Mouse (Mus musculus): ENCODE data around the gene Lhx6. TPM values are rescaled to one million over a fixed set of nuclear protein-coding genes. Genes with fewer than 3 reads are reported as not detected.

The Lhx6 gene
- polyA plus RNA-seq, 1 experiment from 2014 or later, result 3.0 TPM

- H3K4me2 ChIP-seq (replicated peaks; ENCODE audit: low read depth, low read length), result no peak overlapping the region
- H3K27me3 ChIP-seq (ENCODE audit: control insufficient read depth, insufficient read depth, low read length), result no peaks in the 10 kb centered on the region
- no peak for ATAC-seq (ENCODE audit: low FRiP score, low TSS enrichment)
- H3K36me3 ChIP-seq (ENCODE audit: control insufficient read depth, insufficient read depth, low read length), result no peaks in the 10 kb centered on the region
- H3K4me3 ChIP-seq (ENCODE audit: low read length), result no peak overlapping the region
- no peaks in the 10 kb centered on the region for H3K9me3 ChIP-seq (ENCODE audit: control insufficient read depth, low read length)
- H3K9ac ChIP-seq (ENCODE audit: low read depth, low read length), result no peak overlapping the region
- WGBS, result 64% methylated on average over 3 of the region's 3 CpGs
- H3K27ac ChIP-seq (ENCODE audit: low read depth, low read length), result no peak overlapping the region
- peaks cover 4% of the 10 kb centered on the region for H3K4me1 ChIP-seq (ENCODE audit: control insufficient read depth, insufficient read depth, low read length)
Measured at GRCm38 (mm10) chr2:36053249-36053648, 52.0 kb downstream of the Lhx6 start.

- ATAC-seq (ENCODE audit: low FRiP score, low TSS enrichment), result peak; percentile 47
- H3K4me1 ChIP-seq (ENCODE audit: control insufficient read depth, insufficient read depth, low read length), result peaks cover 8% of the 10 kb centered on the region
- WGBS, result 39% methylated on average over 10 of the region's 10 CpGs
- no peaks in the 10 kb centered on the region for H3K27me3 ChIP-seq (ENCODE audit: control insufficient read depth, insufficient read depth, low read length)
- no peaks in the 10 kb centered on the region; the same call in 1 of the 2 replicates for H3K36me3 ChIP-seq (ENCODE audit: control insufficient read depth, insufficient read depth, low read length)
- peak overlapping the region; percentile 74 for H3K4me2 ChIP-seq (replicated peaks; ENCODE audit: low read depth, low read length)
- H3K9ac ChIP-seq (ENCODE audit: low read depth, low read length), result no peak overlapping the region
- peak overlapping the region; percentile 89 for H3K4me3 ChIP-seq (ENCODE audit: low read length)
- no peak overlapping the region for H3K27ac ChIP-seq (ENCODE audit: low read depth, low read length)
- H3K9me3 ChIP-seq (ENCODE audit: control insufficient read depth, low read length), result no peaks in the 10 kb centered on the region
Measured at GRCm38 (mm10) chr2:36049567-36049954, 55.6 kb downstream of the Lhx6 start.

- H3K4me1 ChIP-seq (ENCODE audit: control insufficient read depth, insufficient read depth, low read length), result peaks cover 8% of the 10 kb centered on the region
- peaks cover 6% of the 10 kb centered on the region for H3K36me3 ChIP-seq (ENCODE audit: control insufficient read depth, insufficient read depth, low read length)
- H3K27ac ChIP-seq (ENCODE audit: low read depth, low read length), result peak within 1 kb of the TSS; percentile 24; the same call in 1 of the 2 replicates
- WGBS, result under 1% methylated on average over 44 of the region's 44 CpGs
- peak within 1 kb of the TSS; percentile 74 for H3K4me2 ChIP-seq (replicated peaks; ENCODE audit: low read depth, low read length)
- peak; percentile 98 for ATAC-seq (ENCODE audit: low FRiP score, low TSS enrichment)
- H3K9me3 ChIP-seq (ENCODE audit: control insufficient read depth, low read length), result no peaks in the 10 kb centered on the region
- no peaks in the 10 kb centered on the region for H3K27me3 ChIP-seq (ENCODE audit: control insufficient read depth, insufficient read depth, low read length)
- peak within 1 kb of the TSS; percentile 85 for H3K9ac ChIP-seq (ENCODE audit: low read depth, low read length)
- peak within 1 kb of the TSS; percentile 89 for H3K4me3 ChIP-seq (ENCODE audit: low read length)
Measured at GRCm38 (mm10) chr2:36048748-36049566, 56.3 kb downstream of the Lhx6 start, which contains the start of the genes Ndufa8 and Morn5. Gene Ndufa8 (minus strand): TSS chr2:36049406. Gene Morn5 (plus strand): TSS chr2:36049458.

- Histone ChIP-seq H3K9me3 (ENCODE audit: control insufficient read depth, low read length) (no peaks in the 10 kb centered on the region), H3K27ac (ENCODE audit: low read depth, low read length) (no peak overlapping the region), H3K4me1 (ENCODE audit: control insufficient read depth, insufficient read depth, low read length) (peaks cover 8% of the 10 kb centered on the region), H3K4me2 (replicated peaks; ENCODE audit: low read depth, low read length) (peak overlapping the region; percentile 74), H3K9ac (ENCODE audit: low read depth, low read length) (peak overlapping the region; percentile 85; the same call in 1 of the 2 replicates), H3K4me3 (ENCODE audit: low read length) (peak overlapping the region; percentile 89), H3K27me3 (ENCODE audit: control insufficient read depth, insufficient read depth, low read length) (no peaks in the 10 kb centered on the region), H3K36me3 (ENCODE audit: control insufficient read depth, insufficient read depth, low read length) (peaks cover 14% of the 10 kb centered on the region)
- 72% methylated on average over 8 of the region's 8 CpGs for WGBS
- no peak for ATAC-seq (ENCODE audit: low FRiP score, low TSS enrichment)
Measured at GRCm38 (mm10) chr2:36048164-36048563, 57.0 kb downstream of the Lhx6 start.

GRCm38 (mm10) chr2:36040872-36041271 lies 64.3 kb downstream of the Lhx6 start:
- Histone ChIP-seq H3K27ac (ENCODE audit: low read depth, low read length) (no peak overlapping the region), H3K4me3 (ENCODE audit: low read length) (no peak overlapping the region), H3K9ac (ENCODE audit: low read depth, low read length) (no peak overlapping the region), H3K4me2 (replicated peaks; ENCODE audit: low read depth, low read length) (no peak overlapping the region), H3K4me1 (ENCODE audit: control insufficient read depth, insufficient read depth, low read length) (0 out of 2 replicates have a peak, but pooled peaks cover 8% of the 10 kb centered on the region), H3K27me3 (ENCODE audit: control insufficient read depth, insufficient read depth, low read length) (no peaks in the 10 kb centered on the region), H3K36me3 (ENCODE audit: control insufficient read depth, insufficient read depth, low read length) (peaks cover 50% of the 10 kb centered on the region), H3K9me3 (ENCODE audit: control insufficient read depth, low read length) (no peaks in the 10 kb centered on the region)
- no peak for ATAC-seq (ENCODE audit: low FRiP score, low TSS enrichment)
- WGBS, result 61% methylated on average over 1 of the region's 1 CpGs

GRCm38 (mm10) chr2:36039297-36039985 lies 65.8 kb downstream of the Lhx6 start:
- Histone ChIP-seq H3K36me3 (ENCODE audit: control insufficient read depth, insufficient read depth, low read length) (peaks cover 56% of the 10 kb centered on the region), H3K27me3 (ENCODE audit: control insufficient read depth, insufficient read depth, low read length) (no peaks in the 10 kb centered on the region), H3K4me2 (replicated peaks; ENCODE audit: low read depth, low read length) (no peak overlapping the region), H3K4me3 (ENCODE audit: low read length) (no peak overlapping the region), H3K9ac (ENCODE audit: low read depth, low read length) (no peak overlapping the region), H3K9me3 (ENCODE audit: control insufficient read depth, low read length) (no peaks in the 10 kb centered on the region), H3K27ac (ENCODE audit: low read depth, low read length) (no peak overlapping the region), H3K4me1 (ENCODE audit: control insufficient read depth, insufficient read depth, low read length) (0 out of 2 replicates have a peak, but pooled peaks cover 8% of the 10 kb centered on the region)
- ATAC-seq (ENCODE audit: low FRiP score, low TSS enrichment), result no peak
- WGBS, result 78% methylated on average over 7 of the region's 7 CpGs

GRCm38 (mm10) chr2:36035413-36036081 lies 69.7 kb downstream of the Lhx6 start:
- Histone ChIP-seq H3K4me1 (ENCODE audit: control insufficient read depth, insufficient read depth, low read length) (0 out of 2 replicates have a peak, but pooled peaks cover 2% of the 10 kb centered on the region), H3K36me3 (ENCODE audit: control insufficient read depth, insufficient read depth, low read length) (peaks cover 40% of the 10 kb centered on the region), H3K27me3 (ENCODE audit: control insufficient read depth, insufficient read depth, low read length) (no peaks in the 10 kb centered on the region), H3K27ac (ENCODE audit: low read depth, low read length) (peak overlapping the region; percentile 30; the same call in 1 of the 2 replicates), H3K4me2 (replicated peaks; ENCODE audit: low read depth, low read length) (no peak overlapping the region), H3K9me3 (ENCODE audit: control insufficient read depth, low read length) (no peaks in the 10 kb centered on the region), H3K4me3 (ENCODE audit: low read length) (no peak overlapping the region), H3K9ac (ENCODE audit: low read depth, low read length) (no peak overlapping the region)
- WGBS, result 43% methylated on average over 11 of the region's 11 CpGs
- peak; percentile 47; the same call in 1 of the 2 replicates for ATAC-seq (ENCODE audit: low FRiP score, low TSS enrichment)

GRCm38 (mm10) chr2:36034898-36035297 lies 70.3 kb downstream of the Lhx6 start:
- no peak overlapping the region for H3K4me2 ChIP-seq (replicated peaks; ENCODE audit: low read depth, low read length)
- H3K4me3 ChIP-seq (ENCODE audit: low read length), result no peak overlapping the region
- no peaks in the 10 kb centered on the region for H3K9me3 ChIP-seq (ENCODE audit: control insufficient read depth, low read length)
- 78% methylated on average over 7 of the region's 7 CpGs for WGBS
- 0 out of 2 replicates have a peak, but pooled peaks cover 2% of the 10 kb centered on the region for H3K4me1 ChIP-seq (ENCODE audit: control insufficient read depth, insufficient read depth, low read length)
- no peaks in the 10 kb centered on the region for H3K27me3 ChIP-seq (ENCODE audit: control insufficient read depth, insufficient read depth, low read length)
- H3K36me3 ChIP-seq (ENCODE audit: control insufficient read depth, insufficient read depth, low read length), result peaks cover 37% of the 10 kb centered on the region
- H3K9ac ChIP-seq (ENCODE audit: low read depth, low read length), result no peak overlapping the region
- no peak overlapping the region; the same call in 1 of the 2 replicates for H3K27ac ChIP-seq (ENCODE audit: low read depth, low read length)
- no peak for ATAC-seq (ENCODE audit: low FRiP score, low TSS enrichment)

Measured in kidney, embryonic 14.5 days (tissue).